Mouse (Mus musculus): Measurements from ENCODE around the gene Ros1. TPM values are rescaled to one million over a fixed set of nuclear protein-coding genes. Genes with fewer than 3 reads are reported as not detected.

The Ros1 gene
- polyA plus RNA-seq, 1 experiment from 2014 or later = 0.87 TPM

- 7% methylated on average over 21 of the region's 21 CpGs for WGBS
- no peak overlapping the region for H3K9ac ChIP-seq (ENCODE audit: low read length)
- peak overlapping the region; percentile 58 for H3K27ac ChIP-seq (ENCODE audit: low read depth)
- H3K4me3 ChIP-seq (ENCODE audit: low read depth, low read length) = peak overlapping the region; percentile 76
- H3K4me1 ChIP-seq (replicated peaks; ENCODE audit: control insufficient read depth, insufficient read depth, low read length) = peaks cover 5% of the 10 kb centered on the region
- no peaks in the 10 kb centered on the region for H3K9me3 ChIP-seq (ENCODE audit: control insufficient read depth, low read length)
- DNase-seq (ENCODE audit: low spot score) (peak; percentile 76), ATAC-seq (replicated peaks; ENCODE audit: low FRiP score, low TSS enrichment, low read depth) (peak; percentile 73)
- no peaks in the 10 kb centered on the region for H3K36me3 ChIP-seq (ENCODE audit: control insufficient read depth, insufficient read depth, low read length)
- H3K4me2 ChIP-seq (ENCODE audit: low read length) = peak overlapping the region; percentile 66
- no peaks in the 10 kb centered on the region for H3K27me3 ChIP-seq (replicated peaks; ENCODE audit: control insufficient read depth, insufficient read depth, low read length)
These were observed 37.4 kb upstream of the Ros1 start for GRCm38 (mm10) chr10:52232196-52233176.

GRCm38 (mm10) chr10:52219600-52219999, 24.6 kb upstream of the Ros1 start:
- Histone ChIP-seq H3K4me2 (ENCODE audit: low read length) (no peak overlapping the region), H3K4me1 (replicated peaks; ENCODE audit: control insufficient read depth, insufficient read depth, low read length) (no peaks in the 10 kb centered on the region), H3K27me3 (replicated peaks; ENCODE audit: control insufficient read depth, insufficient read depth, low read length) (no peaks in the 10 kb centered on the region), H3K4me3 (ENCODE audit: low read depth, low read length) (no peak overlapping the region), H3K36me3 (ENCODE audit: control insufficient read depth, insufficient read depth, low read length) (no peaks in the 10 kb centered on the region), H3K9me3 (ENCODE audit: control insufficient read depth, low read length) (no peaks in the 10 kb centered on the region), H3K9ac (ENCODE audit: low read length) (no peak overlapping the region), H3K27ac (ENCODE audit: low read depth) (no peak overlapping the region)
- whole genome bisulfite sequencing = 54% methylated on average over 3 of the region's 3 CpGs
- 0 out of 2 replicates have a peak, but pooled peaks have one; percentile 40 for ATAC-seq (replicated peaks; ENCODE audit: low FRiP score, low TSS enrichment, low read depth)
- no peak for DNase-seq (ENCODE audit: low spot score)

GRCm38 (mm10) chr10:52217564-52217934, 22.5 kb upstream of the Ros1 start:
- WGBS = 37% methylated on average over 7 of the region's 7 CpGs
- no peak for DNase-seq (ENCODE audit: low spot score)
- Histone ChIP-seq H3K4me3 (ENCODE audit: low read depth, low read length) (no peak overlapping the region), H3K27me3 (replicated peaks; ENCODE audit: control insufficient read depth, insufficient read depth, low read length) (no peaks in the 10 kb centered on the region), H3K4me1 (replicated peaks; ENCODE audit: control insufficient read depth, insufficient read depth, low read length) (no peaks in the 10 kb centered on the region), H3K9ac (ENCODE audit: low read length) (no peak overlapping the region), H3K36me3 (ENCODE audit: control insufficient read depth, insufficient read depth, low read length) (no peaks in the 10 kb centered on the region), H3K27ac (ENCODE audit: low read depth) (no peak overlapping the region), H3K9me3 (ENCODE audit: control insufficient read depth, low read length) (no peaks in the 10 kb centered on the region), H3K4me2 (ENCODE audit: low read length) (no peak overlapping the region)
- ATAC-seq (replicated peaks; ENCODE audit: low FRiP score, low TSS enrichment, low read depth) = no peak; the same call in 1 of the 2 replicates

- no peaks in the 10 kb centered on the region for H3K36me3 ChIP-seq (ENCODE audit: control insufficient read depth, insufficient read depth, low read length)
- H3K4me1 ChIP-seq (replicated peaks; ENCODE audit: control insufficient read depth, insufficient read depth, low read length) = no peaks in the 10 kb centered on the region
- no peak overlapping the region for H3K27ac ChIP-seq (ENCODE audit: low read depth)
- DNase-seq (ENCODE audit: low spot score) (peak; percentile 81), ATAC-seq (replicated peaks; ENCODE audit: low FRiP score, low TSS enrichment, low read depth) (no peak)
- H3K4me3 ChIP-seq (ENCODE audit: low read depth, low read length) = no peak overlapping the region
- H3K4me2 ChIP-seq (ENCODE audit: low read length) = no peak overlapping the region
- 24% methylated on average over 7 of the region's 7 CpGs for WGBS
- no peaks in the 10 kb centered on the region for H3K9me3 ChIP-seq (ENCODE audit: control insufficient read depth, low read length)
- no peaks in the 10 kb centered on the region for H3K27me3 ChIP-seq (replicated peaks; ENCODE audit: control insufficient read depth, insufficient read depth, low read length)
- no peak overlapping the region for H3K9ac ChIP-seq (ENCODE audit: low read length)
These were observed 21.9 kb upstream of the Ros1 start for GRCm38 (mm10) chr10:52216797-52217563.

GRCm38 (mm10) chr10:52215267-52215818, 20.3 kb upstream of the Ros1 start:
- DNase-seq (ENCODE audit: low spot score) = no peak
- Histone ChIP-seq H3K27ac (ENCODE audit: low read depth) (no peak overlapping the region), H3K4me3 (ENCODE audit: low read depth, low read length) (no peak overlapping the region), H3K9me3 (ENCODE audit: control insufficient read depth, low read length) (no peaks in the 10 kb centered on the region), H3K9ac (ENCODE audit: low read length) (no peak overlapping the region), H3K4me2 (ENCODE audit: low read length) (no peak overlapping the region), H3K4me1 (replicated peaks; ENCODE audit: control insufficient read depth, insufficient read depth, low read length) (no peaks in the 10 kb centered on the region), H3K27me3 (replicated peaks; ENCODE audit: control insufficient read depth, insufficient read depth, low read length) (no peaks in the 10 kb centered on the region), H3K36me3 (ENCODE audit: control insufficient read depth, insufficient read depth, low read length) (no peaks in the 10 kb centered on the region)
- ATAC-seq (replicated peaks; ENCODE audit: low FRiP score, low TSS enrichment, low read depth) = no peak
- 47% methylated on average over 2 of the region's 2 CpGs for WGBS

GRCm38 (mm10) chr10:52204006-52204405, 9.0 kb upstream of the Ros1 start:
- Histone ChIP-seq H3K9ac (ENCODE audit: low read length) (no peak overlapping the region), H3K4me1 (replicated peaks; ENCODE audit: control insufficient read depth, insufficient read depth, low read length) (no peaks in the 10 kb centered on the region), H3K9me3 (ENCODE audit: control insufficient read depth, low read length) (no peaks in the 10 kb centered on the region), H3K27me3 (replicated peaks; ENCODE audit: control insufficient read depth, insufficient read depth, low read length) (no peaks in the 10 kb centered on the region), H3K4me3 (ENCODE audit: low read depth, low read length) (no peak overlapping the region), H3K4me2 (ENCODE audit: low read length) (no peak overlapping the region), H3K27ac (ENCODE audit: low read depth) (no peak overlapping the region), H3K36me3 (ENCODE audit: control insufficient read depth, insufficient read depth, low read length) (no peaks in the 10 kb centered on the region)
- ATAC-seq (replicated peaks; ENCODE audit: low FRiP score, low TSS enrichment, low read depth) (no peak), DNase-seq (ENCODE audit: low spot score) (no peak)
- WGBS = 86% methylated on average over 2 of the region's 2 CpGs

- Histone ChIP-seq H3K4me1 (replicated peaks; ENCODE audit: control insufficient read depth, insufficient read depth, low read length) (no peaks in the 10 kb centered on the region), H3K9ac (ENCODE audit: low read length) (no peak overlapping the region), H3K27ac (ENCODE audit: low read depth) (no peak overlapping the region), H3K9me3 (ENCODE audit: control insufficient read depth, low read length) (no peaks in the 10 kb centered on the region), H3K4me3 (ENCODE audit: low read depth, low read length) (no peak overlapping the region), H3K36me3 (ENCODE audit: control insufficient read depth, insufficient read depth, low read length) (no peaks in the 10 kb centered on the region), H3K27me3 (replicated peaks; ENCODE audit: control insufficient read depth, insufficient read depth, low read length) (no peaks in the 10 kb centered on the region), H3K4me2 (ENCODE audit: low read length) (no peak overlapping the region)
- no peak for DNase-seq (ENCODE audit: low spot score)
- 84% methylated on average over 4 of the region's 4 CpGs for WGBS
- no peak for ATAC-seq (replicated peaks; ENCODE audit: low FRiP score, low TSS enrichment, low read depth)
These were observed 9.1 kb downstream of the Ros1 start for GRCm38 (mm10) chr10:52185900-52186299.

GRCm38 (mm10) chr10:52182878-52183277, 12.2 kb downstream of the Ros1 start:
- Histone ChIP-seq H3K4me2 (ENCODE audit: low read length) (no peak overlapping the region), H3K27ac (ENCODE audit: low read depth) (no peak overlapping the region), H3K9me3 (ENCODE audit: control insufficient read depth, low read length) (no peaks in the 10 kb centered on the region), H3K4me1 (replicated peaks; ENCODE audit: control insufficient read depth, insufficient read depth, low read length) (no peaks in the 10 kb centered on the region), H3K4me3 (ENCODE audit: low read depth, low read length) (no peak overlapping the region), H3K27me3 (replicated peaks; ENCODE audit: control insufficient read depth, insufficient read depth, low read length) (no peaks in the 10 kb centered on the region), H3K9ac (ENCODE audit: low read length) (no peak overlapping the region), H3K36me3 (ENCODE audit: control insufficient read depth, insufficient read depth, low read length) (no peaks in the 10 kb centered on the region)
- no peak for ATAC-seq (replicated peaks; ENCODE audit: low FRiP score, low TSS enrichment, low read depth)
- DNase-seq (ENCODE audit: low spot score) = no peak
- 79% methylated on average over 3 of the region's 3 CpGs for WGBS
